Mouse (Mus musculus): Measurements from ENCODE around the gene Grm2. TPM values are rescaled to one million over a fixed set of nuclear protein-coding genes. Genes with fewer than 3 reads are reported as not detected.
A peak's percentile ranks its signal among the peaks of the same experiment; 100 is the strongest.

Gene Grm2
- total RNA-seq (2014; rRNA removed) = not detected in 2 replicates
- polyA plus RNA-seq (2012; rRNA removed) = not detected in 2 replicates

DNA sequence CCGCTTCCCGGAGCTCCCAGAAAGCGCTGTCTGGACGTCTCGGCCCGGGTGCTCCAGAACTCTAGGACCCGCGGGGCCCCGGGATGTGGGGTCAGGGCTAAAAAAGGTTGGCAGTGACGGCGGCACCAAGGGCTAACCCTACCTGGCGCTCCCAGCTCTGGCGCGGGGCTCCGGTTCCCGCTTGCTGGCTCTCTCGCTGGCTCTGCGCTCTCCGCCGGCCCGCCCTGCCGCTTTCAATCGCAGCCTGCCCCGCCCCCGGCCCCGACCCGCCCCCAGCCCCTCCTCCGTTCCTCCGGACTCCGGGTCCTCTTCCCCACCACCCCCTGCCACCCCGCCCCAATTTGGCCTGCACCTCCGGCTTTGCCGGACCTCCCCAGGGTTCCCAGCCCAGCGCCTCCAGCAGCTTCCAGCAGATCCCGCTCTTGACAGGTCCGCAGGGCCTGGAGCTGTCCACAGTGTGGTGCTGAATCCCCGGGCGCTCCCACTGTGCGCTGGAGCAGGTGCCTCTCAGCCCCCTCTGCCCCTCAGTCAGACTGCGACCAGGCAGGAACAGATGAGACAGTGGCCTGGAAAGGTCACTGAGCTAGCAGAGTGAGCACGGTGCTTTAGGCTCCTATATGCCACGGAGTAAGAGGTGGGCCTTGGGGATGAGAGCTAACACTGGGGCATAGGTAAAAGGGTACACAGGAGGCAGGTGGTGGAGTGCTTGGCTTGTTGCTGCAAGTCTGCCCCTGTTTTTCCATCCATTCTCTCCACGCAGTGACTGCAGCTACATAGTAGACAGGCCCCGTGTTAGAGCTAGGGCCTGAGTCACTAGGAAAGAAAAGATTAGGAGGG is at the start of gene Grm2:
Gene Grm2 (minus strand): TSS at position 199 of the 837 bp plus-strand sequence.
- peaks cover 7% of the 10 kb centered on the region; the same call in 1 of the 2 replicates for H3K27me3 ChIP-seq (ENCODE audit: control insufficient read depth, insufficient read depth, low read length)
- no peak for DNase-seq (ENCODE audit: extremely low read depth, low read depth, low spot score)
- WGBS = 3% methylated on average over 44 of the region's 44 CpGs

DNA sequence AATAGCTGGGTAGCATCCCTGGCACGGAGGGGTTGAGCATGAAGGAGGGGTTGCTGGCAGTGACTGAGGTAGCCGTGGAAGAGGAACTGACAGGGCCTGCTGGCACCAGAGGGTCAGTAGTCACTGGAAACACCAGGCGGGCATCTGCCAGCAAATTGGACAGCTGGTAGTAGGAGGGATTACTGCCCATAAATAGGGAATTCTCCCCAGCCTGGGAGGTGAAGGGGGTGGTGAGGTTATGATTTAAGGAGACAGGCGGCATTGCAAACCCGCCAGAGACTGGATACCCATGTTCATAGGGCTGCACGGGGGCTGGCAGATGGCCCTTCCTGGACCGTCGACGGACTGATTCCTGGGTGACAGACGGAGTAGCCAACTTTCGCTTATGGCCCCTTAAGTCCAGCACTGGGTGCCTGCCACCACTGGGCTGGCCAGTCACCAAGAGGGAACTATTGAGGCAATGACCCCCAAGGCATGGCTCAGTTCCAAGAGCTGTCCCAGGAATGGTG is 37.1 kb upstream of the Grm2 start:
- H3K27me3 ChIP-seq (ENCODE audit: control insufficient read depth, insufficient read depth, low read length) = no peaks in the 10 kb centered on the region
- peaks cover 47% of the 10 kb centered on the region for H3K36me3 ChIP-seq (ENCODE audit: control insufficient read depth, insufficient read depth, low read length)
- WGBS = 91% methylated on average over 11 of the region's 11 CpGs
- H3K9ac ChIP-seq (ENCODE audit: low read depth, low read length) = no peak overlapping the region
- no peak overlapping the region for H3K27ac ChIP-seq (replicated peaks; ENCODE audit: insufficient read depth, low read depth, low read length)
- H3K4me1 ChIP-seq (ENCODE audit: control insufficient read depth, insufficient read depth, low read length) = no peaks in the 10 kb centered on the region
- H3K4me3 ChIP-seq (ENCODE audit: insufficient read depth, low read depth, low read length) = no peak overlapping the region
- DNase-seq (ENCODE audit: extremely low read depth, low read depth, low spot score) = no peak
- H3K79me2 ChIP-seq (ENCODE audit: control insufficient read depth, insufficient read depth, low read length) = no peaks in the 10 kb centered on the region
- TF ChIP-seq CTCF (IDR thresholded peaks at IDR 0.05; ENCODE audit: low read depth, low read length) (no peak), POLR2A (IDR thresholded peaks at IDR 0.05; ENCODE audit: extremely low read depth, insufficient read depth, low read length) (no peak)

More for the DNA sequence above, at the start of gene Grm2:
- Histone ChIP-seq H3K9ac (ENCODE audit: low read depth, low read length) (no peak within 1 kb of the TSS), H3K4me3 (ENCODE audit: insufficient read depth, low read depth, low read length) (no peak within 1 kb of the TSS), H3K36me3 (ENCODE audit: control insufficient read depth, insufficient read depth, low read length) (peaks cover 5% of the 10 kb centered on the region), H3K4me1 (ENCODE audit: control insufficient read depth, insufficient read depth, low read length) (no peaks in the 10 kb centered on the region), H3K27ac (replicated peaks; ENCODE audit: insufficient read depth, low read depth, low read length) (no peak within 1 kb of the TSS), H3K79me2 (ENCODE audit: control insufficient read depth, insufficient read depth, low read length) (no peaks in the 10 kb centered on the region)
- TF ChIP-seq CTCF (IDR thresholded peaks at IDR 0.05; ENCODE audit: low read depth, low read length) = 0 out of 2 replicates have a peak, but pooled peaks have one; percentile 1
- TF ChIP-seq POLR2A (IDR thresholded peaks at IDR 0.05; ENCODE audit: extremely low read depth, insufficient read depth, low read length) = no peak

DNA sequence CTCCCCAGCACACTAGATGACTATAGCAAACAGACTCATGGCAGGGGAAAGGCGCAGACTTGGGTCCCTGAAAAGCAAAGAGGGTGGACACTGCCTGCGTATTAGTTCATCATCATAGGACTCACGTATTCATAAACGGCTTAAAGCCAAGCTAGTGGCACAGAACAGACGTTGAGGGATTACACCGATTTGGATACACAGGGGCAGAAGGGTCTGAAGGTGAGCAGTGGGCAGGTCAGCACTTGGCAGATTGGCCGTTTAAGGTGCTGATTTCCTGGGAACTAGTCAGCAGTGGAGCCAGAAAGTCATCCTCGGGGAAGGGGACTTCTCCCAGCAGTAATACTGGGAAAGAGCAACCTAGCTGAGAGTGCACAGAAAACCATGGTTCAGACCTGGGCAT is 33.0 kb upstream of the Grm2 start:
- peaks cover 16% of the 10 kb centered on the region for H3K36me3 ChIP-seq (ENCODE audit: control insufficient read depth, insufficient read depth, low read length)
- H3K9ac ChIP-seq (ENCODE audit: low read depth, low read length) = no peak overlapping the region
- TF ChIP-seq POLR2A (IDR thresholded peaks at IDR 0.05; ENCODE audit: extremely low read depth, insufficient read depth, low read length) (no peak), CTCF (IDR thresholded peaks at IDR 0.05; ENCODE audit: low read depth, low read length) (no peak)
- no peaks in the 10 kb centered on the region for H3K27me3 ChIP-seq (ENCODE audit: control insufficient read depth, insufficient read depth, low read length)
- no peak overlapping the region for H3K27ac ChIP-seq (replicated peaks; ENCODE audit: insufficient read depth, low read depth, low read length)
- no peaks in the 10 kb centered on the region for H3K79me2 ChIP-seq (ENCODE audit: control insufficient read depth, insufficient read depth, low read length)
- DNase-seq (ENCODE audit: extremely low read depth, low read depth, low spot score) = no peak
- WGBS = 84% methylated on average over 8 of the region's 8 CpGs
- no peak overlapping the region for H3K4me3 ChIP-seq (ENCODE audit: insufficient read depth, low read depth, low read length)
- peaks cover 10% of the 10 kb centered on the region for H3K4me1 ChIP-seq (ENCODE audit: control insufficient read depth, insufficient read depth, low read length)

DNA sequence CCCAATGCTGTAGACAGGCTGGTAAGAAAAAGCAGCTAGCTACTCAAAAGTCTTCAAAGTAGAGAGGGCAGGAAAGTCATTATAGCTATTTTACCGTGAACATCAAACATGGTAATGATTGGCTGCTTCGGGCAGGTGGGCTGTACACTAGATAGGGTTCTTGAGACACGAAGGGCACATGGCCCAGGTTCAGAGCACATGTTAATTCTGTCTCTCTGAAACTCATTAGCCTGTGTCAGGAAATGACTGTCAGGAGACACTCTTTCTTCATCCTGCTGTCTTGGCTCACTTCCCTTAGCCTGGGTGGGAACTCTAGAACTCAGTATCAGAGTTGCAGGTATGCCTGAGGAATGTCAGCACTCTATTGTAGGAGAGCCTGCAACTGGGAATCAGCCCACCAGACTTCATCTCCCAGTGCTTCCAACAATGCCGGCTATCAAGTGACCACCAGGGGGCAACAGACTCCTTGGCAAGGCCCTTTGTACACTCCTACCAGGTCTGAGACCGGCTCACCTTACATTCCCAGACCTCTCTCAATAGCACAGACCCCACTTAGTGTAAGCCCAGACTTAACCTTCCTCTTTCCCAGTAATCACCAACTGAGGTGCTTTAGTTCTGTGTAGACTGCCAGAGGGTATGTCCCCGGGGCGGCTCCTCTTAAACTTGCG is 31.2 kb upstream of the Grm2 start:
- 32% methylated on average over 8 of the region's 8 CpGs for WGBS
- DNase-seq (ENCODE audit: extremely low read depth, low read depth, low spot score) = peak; percentile 65
- no peak overlapping the region for H3K4me3 ChIP-seq (ENCODE audit: insufficient read depth, low read depth, low read length)

DNA sequence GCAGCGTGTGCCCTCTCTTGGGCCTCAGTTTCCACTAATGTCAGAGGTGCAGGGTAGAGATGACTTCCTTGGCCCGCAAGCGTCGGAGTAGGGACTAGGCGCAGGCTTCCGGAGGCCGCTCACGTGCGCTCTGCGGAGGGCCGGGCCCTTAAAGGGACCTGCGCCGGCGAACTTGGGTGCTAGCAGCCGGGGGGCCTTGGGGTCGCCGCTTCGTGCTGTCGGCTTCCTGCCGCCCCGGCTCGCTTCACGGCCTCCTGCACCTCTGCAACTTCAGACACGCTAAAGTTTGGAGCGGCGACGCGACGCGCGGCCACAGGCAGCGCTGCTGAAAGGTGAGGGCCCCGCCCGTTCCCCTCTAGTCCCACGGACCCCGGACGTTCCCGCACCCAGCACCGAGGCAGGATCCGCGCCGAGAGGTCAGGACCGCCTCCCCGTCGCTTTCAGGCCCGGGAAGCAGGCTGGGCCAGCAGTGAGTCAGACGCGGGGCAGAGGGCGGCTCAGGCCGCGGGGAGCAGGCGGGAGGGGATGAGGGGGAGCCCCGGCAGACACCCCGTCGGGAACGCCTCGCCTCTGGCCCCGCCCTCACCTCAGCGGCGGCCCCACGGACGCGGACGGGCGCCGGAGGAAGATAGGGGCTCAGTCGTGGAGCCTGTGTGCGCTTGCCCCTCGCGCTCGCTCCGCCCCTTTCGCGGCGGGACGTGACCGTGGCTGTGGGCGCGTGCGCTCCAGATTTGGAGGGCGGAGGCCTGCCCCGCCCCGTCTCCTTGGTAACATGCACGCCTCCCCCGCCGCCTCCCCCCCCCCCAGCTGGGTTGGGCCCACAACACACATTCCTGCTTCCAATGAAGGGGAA is 29.6 kb upstream of the Grm2 start, which contains the start of gene Tex264:
Gene Tex264 (minus strand): TSS at position 679 of the 853 bp plus-strand sequence.
- peak within 1 kb of the TSS; percentile 88 for H3K27ac ChIP-seq (replicated peaks; ENCODE audit: insufficient read depth, low read depth, low read length)
- TF ChIP-seq POLR2A (IDR thresholded peaks at IDR 0.05; ENCODE audit: extremely low read depth, insufficient read depth, low read length) (peak; percentile 22; the same call in 1 of the 2 replicates), CTCF (IDR thresholded peaks at IDR 0.05; ENCODE audit: low read depth, low read length) (no peak)
- H3K9ac ChIP-seq (ENCODE audit: low read depth, low read length) = peak within 1 kb of the TSS; percentile 95
- peak; percentile 71 for DNase-seq (ENCODE audit: extremely low read depth, low read depth, low spot score)
- H3K4me1 ChIP-seq (ENCODE audit: control insufficient read depth, insufficient read depth, low read length) = peaks cover 10% of the 10 kb centered on the region
- H3K79me2 ChIP-seq (ENCODE audit: control insufficient read depth, insufficient read depth, low read length) = no peaks in the 10 kb centered on the region
- peak within 1 kb of the TSS; percentile 93 for H3K4me3 ChIP-seq (ENCODE audit: insufficient read depth, low read depth, low read length)
- no peaks in the 10 kb centered on the region for H3K27me3 ChIP-seq (ENCODE audit: control insufficient read depth, insufficient read depth, low read length)
- under 1% methylated on average over 85 of the region's 86 CpGs for WGBS
- H3K36me3 ChIP-seq (ENCODE audit: control insufficient read depth, insufficient read depth, low read length) = peaks cover 5% of the 10 kb centered on the region

More for the DNA sequence above, 31.2 kb upstream of the Grm2 start:
- Histone ChIP-seq H3K9ac (ENCODE audit: low read depth, low read length) (no peak overlapping the region), H3K4me1 (ENCODE audit: control insufficient read depth, insufficient read depth, low read length) (peaks cover 10% of the 10 kb centered on the region), H3K36me3 (ENCODE audit: control insufficient read depth, insufficient read depth, low read length) (peaks cover 8% of the 10 kb centered on the region), H3K27me3 (ENCODE audit: control insufficient read depth, insufficient read depth, low read length) (no peaks in the 10 kb centered on the region), H3K79me2 (ENCODE audit: control insufficient read depth, insufficient read depth, low read length) (no peaks in the 10 kb centered on the region), H3K27ac (replicated peaks; ENCODE audit: insufficient read depth, low read depth, low read length) (no peak overlapping the region)
- TF ChIP-seq POLR2A (IDR thresholded peaks at IDR 0.05; ENCODE audit: extremely low read depth, insufficient read depth, low read length) (no peak), CTCF (IDR thresholded peaks at IDR 0.05; ENCODE audit: low read depth, low read length) (peak; percentile 82)
